Mouse (Mus musculus) heart, embryonic 11.5 days (tissue): ENCODE measurements around the gene Chrm3. TPM values are rescaled to one million over a fixed set of nuclear protein-coding genes. Genes with fewer than 3 reads are reported as not detected.

ENCODE experiments used
- ATAC-seq: fragments of 200-750 bp; cut with Nextera tagmentation; replicated peaks from 2 replicates; pipeline ENCODE4 v1.8.0; 2017; ENCODE audit warnings: moderate library complexity; ENCODE audit not compliant: insufficient number of reproducible peaks, low FRiP score, low TSS enrichment
- H3K27ac ChIP-seq: fragments of 300-500 bp; sonication (generic); 2 replicates; pipeline ENCODE4 v1.5.1; 2014; ENCODE audit warnings: mild to moderate bottlenecking, low read depth, low read length
- H3K27me3 ChIP-seq: fragments of 300-500 bp; sonication (generic); 2 replicates; pipeline ENCODE4 v1.6.1; 2014; ENCODE audit warnings: mild to moderate bottlenecking, low read length, mixed read lengths; ENCODE audit not compliant: control insufficient read depth, insufficient read depth
- H3K36me3 ChIP-seq: fragments of 300-500 bp; sonication (generic); 2 replicates; pipeline ENCODE4 v1.6.1; 2014; ENCODE audit warnings: mild to moderate bottlenecking, low read length, moderate library complexity, mixed read lengths; ENCODE audit not compliant: control insufficient read depth, insufficient read depth
- H3K4me1 ChIP-seq: fragments of 300-500 bp; sonication (generic); 2 replicates; pipeline ENCODE4 v1.6.1; 2014; ENCODE audit warnings: low read length; ENCODE audit not compliant: control insufficient read depth, insufficient read depth
- H3K4me2 ChIP-seq: fragments of 300-500 bp; sonication (generic); 2 replicates; pipeline ENCODE4 v1.6.1; 2014; ENCODE audit warnings: mild to moderate bottlenecking, moderate library complexity
- H3K4me3 ChIP-seq: fragments of 300-500 bp; sonication (generic); 2 replicates; pipeline ENCODE4 v1.5.1; 2014; ENCODE audit warnings: low read depth, low read length
- H3K9ac ChIP-seq: fragments of 300-500 bp; sonication (generic); 2 replicates; pipeline ENCODE4 v1.6.1; 2014; ENCODE audit warnings: mild to moderate bottlenecking, low read depth, low read length, moderate library complexity
- H3K9me3 ChIP-seq: fragments of 300-500 bp; sonication (generic); replicated peaks from 2 replicates; pipeline ENCODE4 v1.6.1; 2016; ENCODE audit warnings: low read length; ENCODE audit not compliant: control insufficient read depth
- WGBS: fragments of 180-500 bp; shearing (Covaris S2); extraction: QIAGEN DNeasy Blood & Tissue Kit; methylation state at CpG from one replicate; pipeline ENCODE4 v1.1.7; 2014; ENCODE audit not compliant: insufficient replicate concordance; 5-methylcytosine and 5-hydroxymethylcytosine counted together
- polyA plus RNA-seq: library from polyadenylated mRNA; unstranded; fragments of >200 nt; fragmentation: Nextera tagmentation; extraction: Ambion mirVana; gene quantifications from 2 replicates; pipeline ENCODE4 v1.2.1, GENCODE M21; 2014

Chrm3 gene
- polyA plus RNA-seq, 1 experiment from 2014 or later: 0.19 TPM

DNA sequence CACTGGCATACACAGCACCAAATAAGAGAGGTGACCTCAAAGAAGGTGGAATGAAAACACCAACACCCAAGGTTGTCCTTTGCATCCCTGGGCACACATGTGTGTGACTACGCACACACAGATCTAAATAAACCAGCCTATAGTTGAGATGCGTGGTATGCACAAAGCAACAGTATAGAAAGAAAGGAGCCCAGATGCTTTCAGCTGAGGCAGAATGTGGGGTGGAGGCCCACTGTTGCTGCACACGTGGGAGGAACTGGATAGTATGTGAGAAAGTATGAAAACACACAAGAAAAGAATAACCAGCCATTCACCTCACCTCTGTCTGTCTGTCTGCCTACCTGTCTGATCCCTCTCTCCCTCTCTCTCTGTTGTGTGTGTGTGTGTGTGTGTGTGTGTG is 203.2 kb downstream of the Chrm3 start:
- Histone ChIP-seq H3K27ac (no peak overlapping the region), H3K36me3 (no peaks in the 10 kb centered on the region), H3K4me1 (no peaks in the 10 kb centered on the region), H3K9me3 (no peaks in the 10 kb centered on the region), H3K27me3 (no peaks in the 10 kb centered on the region), H3K4me2 (no peak overlapping the region), H3K4me3 (no peak overlapping the region), H3K9ac (no peak overlapping the region)
- WGBS: 79% methylated on average over 3 of the region's 3 CpGs
- ATAC-seq: no peak

DNA sequence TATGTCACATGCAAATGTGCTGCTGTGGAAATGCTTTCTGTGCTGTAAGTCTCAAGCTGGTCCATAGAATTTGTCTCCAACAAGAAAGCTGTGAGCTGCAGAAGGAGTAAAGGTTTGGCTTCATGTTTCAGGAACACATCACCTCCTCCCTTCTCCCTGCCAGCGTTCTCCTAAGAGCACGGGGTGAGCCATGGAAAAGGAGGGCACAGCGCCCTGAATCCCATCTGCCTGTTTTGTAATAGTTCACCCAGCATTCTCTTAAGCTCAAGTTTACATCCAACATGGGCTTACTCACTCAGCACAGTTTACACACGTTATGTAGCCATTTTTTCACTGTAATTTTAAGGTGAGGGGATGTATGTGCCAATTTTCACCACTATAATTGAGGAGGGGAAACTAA is 220.1 kb downstream of the Chrm3 start:
- Histone ChIP-seq H3K36me3 (no peaks in the 10 kb centered on the region), H3K4me3 (no peak overlapping the region), H3K4me1 (no peaks in the 10 kb centered on the region), H3K4me2 (no peak overlapping the region), H3K27me3 (no peaks in the 10 kb centered on the region), H3K9ac (no peak overlapping the region), H3K27ac (no peak overlapping the region), H3K9me3 (no peaks in the 10 kb centered on the region)
- ATAC-seq: no peak
- 71% methylated on average over 4 of the region's 4 CpGs for WGBS

DNA sequence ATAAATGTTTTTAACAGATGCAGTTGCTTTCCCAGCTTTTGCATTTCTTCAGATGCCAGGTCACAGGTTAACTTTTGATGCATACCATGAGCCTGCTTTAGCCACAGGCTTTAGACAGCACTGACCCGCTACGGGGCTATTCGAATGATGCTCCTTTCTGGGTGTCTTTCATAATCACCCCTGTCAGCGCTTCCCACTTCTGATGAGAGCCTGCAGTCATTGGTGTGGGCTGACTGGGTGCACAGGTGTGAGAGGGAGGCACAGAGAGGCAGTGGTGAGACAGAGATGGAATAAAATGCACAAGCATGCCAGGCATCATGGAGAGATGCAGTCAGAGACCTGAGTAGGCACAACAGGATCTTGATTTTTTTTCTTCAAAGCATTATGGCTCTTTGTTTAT is 221.8 kb downstream of the Chrm3 start:
- H3K27ac ChIP-seq: no peak overlapping the region
- H3K9me3 ChIP-seq: no peaks in the 10 kb centered on the region
- no peak overlapping the region for H3K9ac ChIP-seq
- H3K4me1 ChIP-seq: no peaks in the 10 kb centered on the region
- H3K4me2 ChIP-seq: no peak overlapping the region
- H3K27me3 ChIP-seq: no peaks in the 10 kb centered on the region
- no peaks in the 10 kb centered on the region for H3K36me3 ChIP-seq
- no peak for ATAC-seq
- H3K4me3 ChIP-seq: no peak overlapping the region
- 73% methylated on average over 4 of the region's 4 CpGs for WGBS

DNA sequence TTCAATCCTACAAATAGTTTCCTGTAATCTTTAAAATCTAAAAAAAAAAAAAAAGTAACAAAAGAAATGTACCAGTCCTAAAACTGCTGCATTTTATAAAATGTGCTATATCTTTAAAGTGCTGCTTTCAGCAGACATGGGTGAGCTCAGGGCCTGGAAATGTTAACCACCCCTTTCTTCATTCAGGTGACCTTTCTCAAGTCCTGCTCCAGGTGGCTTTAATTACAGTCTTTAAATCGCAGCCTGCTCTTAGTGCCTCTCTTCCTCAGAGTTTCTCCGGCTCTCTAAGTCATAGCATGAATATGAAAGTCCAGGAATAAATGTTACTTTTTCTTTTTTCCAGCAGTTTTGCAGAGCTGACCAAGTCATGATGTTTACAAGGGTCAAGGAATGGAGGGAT is 229.6 kb downstream of the Chrm3 start:
- H3K9ac ChIP-seq: no peak overlapping the region
- H3K4me3 ChIP-seq: no peak overlapping the region
- 61% methylated on average over 2 of the region's 2 CpGs for WGBS
- no peaks in the 10 kb centered on the region for H3K9me3 ChIP-seq
- no peak overlapping the region for H3K27ac ChIP-seq
- no peaks in the 10 kb centered on the region for H3K4me1 ChIP-seq
- no peaks in the 10 kb centered on the region for H3K36me3 ChIP-seq
- H3K27me3 ChIP-seq: no peaks in the 10 kb centered on the region
- H3K4me2 ChIP-seq: no peak overlapping the region
- no peak for ATAC-seq

DNA sequence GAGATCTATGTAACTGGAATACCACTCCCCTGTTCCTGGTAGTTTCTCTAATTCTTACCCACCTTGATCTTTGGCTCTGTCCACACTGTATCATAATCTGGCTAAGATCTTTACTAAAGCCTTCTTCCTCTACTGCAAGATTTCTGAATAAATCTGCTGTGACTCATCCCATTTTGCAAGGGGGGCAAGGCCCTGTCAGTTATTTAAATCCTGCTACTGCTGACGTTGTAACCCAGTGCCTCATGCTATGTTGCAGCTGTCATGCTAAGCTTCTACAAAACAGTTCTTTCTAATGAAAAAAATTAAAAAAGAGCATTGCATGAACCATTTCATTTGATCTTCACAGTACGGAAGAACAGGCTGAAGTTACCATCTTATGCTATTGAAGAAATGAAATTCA is 248.4 kb downstream of the Chrm3 start:
- Histone ChIP-seq H3K9me3 (no peaks in the 10 kb centered on the region), H3K27me3 (no peaks in the 10 kb centered on the region), H3K4me2 (no peak overlapping the region), H3K27ac (no peak overlapping the region), H3K9ac (no peak overlapping the region), H3K4me1 (no peaks in the 10 kb centered on the region), H3K4me3 (no peak overlapping the region), H3K36me3 (no peaks in the 10 kb centered on the region)
- ATAC-seq: no peak
- WGBS: 73% methylated on average over 2 of the region's 2 CpGs

DNA sequence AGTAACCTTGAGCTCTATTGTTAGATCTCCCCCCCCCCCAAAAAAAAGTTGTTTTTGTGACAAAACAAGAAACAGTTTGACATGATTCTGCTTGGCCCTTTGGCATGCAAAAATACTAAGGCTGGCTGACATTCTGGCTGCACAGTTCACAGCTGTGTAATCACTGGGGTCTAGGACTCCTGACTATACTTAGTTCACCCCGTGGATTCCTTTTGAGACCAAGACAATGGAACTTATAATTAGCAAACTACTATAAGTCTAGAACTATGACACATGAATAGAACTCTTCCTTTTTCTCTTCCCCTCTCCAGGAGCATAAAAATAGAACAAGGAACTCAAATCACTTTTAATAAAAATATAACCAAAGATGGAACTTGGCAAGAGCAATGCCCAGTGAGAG is 251.1 kb downstream of the Chrm3 start:
- Histone ChIP-seq H3K4me3 (no peak overlapping the region), H3K27ac (no peak overlapping the region), H3K9ac (no peak overlapping the region), H3K4me1 (no peaks in the 10 kb centered on the region), H3K9me3 (no peaks in the 10 kb centered on the region), H3K36me3 (no peaks in the 10 kb centered on the region), H3K4me2 (no peak overlapping the region), H3K27me3 (no peaks in the 10 kb centered on the region)
- 60% methylated on average over 1 of the region's 1 CpGs for WGBS
- ATAC-seq: no peak

DNA sequence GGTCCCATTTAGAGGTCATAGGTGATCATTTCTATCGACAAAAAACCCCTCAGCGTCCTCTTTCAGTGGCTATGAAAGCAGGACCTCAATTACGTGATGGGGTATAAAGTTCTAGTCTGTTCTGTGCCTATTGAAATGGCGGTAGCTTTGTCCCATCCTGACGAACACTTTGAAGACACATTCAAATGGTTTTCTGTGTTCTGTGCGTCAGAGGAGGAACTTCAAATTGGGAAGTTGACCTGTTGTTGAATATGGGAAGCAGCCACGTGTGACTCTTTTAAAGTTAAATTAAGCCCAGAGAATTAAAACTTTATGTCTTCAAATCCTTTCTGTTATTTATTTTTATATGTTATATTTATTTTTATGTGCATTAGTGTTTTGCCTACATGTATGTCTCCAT is 253.3 kb downstream of the Chrm3 start:
- Histone ChIP-seq H3K36me3 (no peaks in the 10 kb centered on the region), H3K4me1 (no peaks in the 10 kb centered on the region), H3K27ac (no peak overlapping the region), H3K4me2 (no peak overlapping the region), H3K27me3 (no peaks in the 10 kb centered on the region), H3K9ac (no peak overlapping the region), H3K4me3 (no peak overlapping the region), H3K9me3 (no peaks in the 10 kb centered on the region)
- 81% methylated on average over 7 of the region's 7 CpGs for WGBS
- ATAC-seq: no peak

DNA sequence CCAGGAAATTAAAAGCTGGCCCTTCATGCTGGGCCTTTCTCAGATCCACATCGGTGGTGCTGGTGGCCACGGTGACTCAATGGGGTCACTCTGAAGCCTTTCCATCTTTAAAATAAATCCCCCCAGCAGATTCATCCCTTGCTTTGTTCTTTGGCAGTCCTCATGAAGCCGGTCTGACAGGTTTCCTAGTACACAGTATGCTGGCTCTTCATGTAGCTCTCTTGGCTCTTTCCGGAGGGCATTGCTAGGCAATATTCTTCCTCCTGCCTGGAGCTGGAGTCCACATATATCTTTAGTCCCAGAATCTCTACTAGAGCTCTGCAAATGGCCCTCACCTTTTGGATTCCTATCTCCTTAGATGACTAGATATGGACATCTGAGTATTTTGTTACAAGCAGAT is 269.9 kb downstream of the Chrm3 start:
- Histone ChIP-seq H3K36me3 (no peaks in the 10 kb centered on the region), H3K4me2 (no peak overlapping the region), H3K27ac (no peak overlapping the region), H3K27me3 (no peaks in the 10 kb centered on the region), H3K4me3 (no peak overlapping the region), H3K4me1 (no peaks in the 10 kb centered on the region), H3K9me3 (no peaks in the 10 kb centered on the region), H3K9ac (no peak overlapping the region)
- ATAC-seq: no peak
- 79% methylated on average over 4 of the region's 4 CpGs for WGBS

DNA sequence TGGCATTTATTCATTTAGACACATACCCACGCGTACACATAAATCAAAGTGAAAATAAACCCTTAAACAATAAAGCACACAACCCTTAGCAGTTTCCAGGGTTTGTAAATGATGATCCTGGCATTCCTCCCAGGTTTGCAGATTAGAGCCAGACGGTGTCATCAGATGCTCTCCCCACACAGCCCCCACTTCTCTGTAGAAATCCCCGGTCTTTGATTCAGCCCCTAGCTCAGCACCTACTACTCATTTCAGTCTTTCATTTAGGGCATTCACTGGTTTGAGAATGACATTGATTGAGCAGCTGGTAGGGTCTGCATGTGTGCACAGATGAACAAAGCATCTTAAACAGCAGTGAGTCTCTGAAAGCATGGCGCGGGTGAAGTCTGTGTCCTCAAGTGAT is 274.3 kb downstream of the Chrm3 start:
- no peak for ATAC-seq
- no peak overlapping the region for H3K4me3 ChIP-seq
- H3K9me3 ChIP-seq: no peaks in the 10 kb centered on the region
- H3K36me3 ChIP-seq: no peaks in the 10 kb centered on the region
- H3K4me2 ChIP-seq: no peak overlapping the region
- 86% methylated on average over 6 of the region's 6 CpGs for WGBS
- no peak overlapping the region for H3K27ac ChIP-seq
- H3K9ac ChIP-seq: no peak overlapping the region
- no peaks in the 10 kb centered on the region for H3K4me1 ChIP-seq
- no peaks in the 10 kb centered on the region for H3K27me3 ChIP-seq
